Mouse (Mus musculus) heart, embryonic 12.5 days (tissue): ENCODE data around the gene P2ry10. TPM values are rescaled to one million over a fixed set of nuclear protein-coding genes. Genes with fewer than 3 reads are reported as not detected.

Experiments used
- ATAC-seq: fragments of 200-750 bp; cut with Nextera tagmentation; 2 replicates; pipeline ENCODE4 v1.8.0; 2017; ENCODE audit warnings: moderate TSS enrichment, moderate library complexity; ENCODE audit not compliant: insufficient number of reproducible peaks, low FRiP score
- H3K27ac ChIP-seq: fragments of 300-500 bp; sonication (generic); 2 replicates; pipeline ENCODE4 v1.5.1; 2016; ENCODE audit warnings: mild to moderate bottlenecking, moderate library complexity; ENCODE audit not compliant: poor library complexity, severe bottlenecking
- H3K27me3 ChIP-seq: fragments of 300-500 bp; sonication (generic); replicated peaks from 2 replicates; pipeline ENCODE4 v1.6.1; 2016; ENCODE audit warnings: mild to moderate bottlenecking, moderate library complexity
- H3K36me3 ChIP-seq: fragments of 300-500 bp; sonication (generic); 2 replicates; pipeline ENCODE4 v1.6.1; 2016; ENCODE audit warnings: mild to moderate bottlenecking, moderate library complexity
- H3K4me1 ChIP-seq: fragments of 300-500 bp; sonication (generic); replicated peaks from 2 replicates; pipeline ENCODE4 v1.6.1; 2016; ENCODE audit warnings: mild to moderate bottlenecking
- H3K4me2 ChIP-seq: fragments of 300-500 bp; sonication (generic); 2 replicates; pipeline ENCODE4 v1.6.1; 2016; ENCODE audit warnings: mild to moderate bottlenecking, moderate library complexity
- H3K4me3 ChIP-seq: fragments of 300-500 bp; sonication (generic); 2 replicates; pipeline ENCODE4 v1.5.1; 2016; ENCODE audit warnings: mild to moderate bottlenecking
- H3K9ac ChIP-seq: fragments of 300-500 bp; sonication (generic); 2 replicates; pipeline ENCODE4 v1.6.1; 2016; ENCODE audit warnings: mild to moderate bottlenecking, moderate library complexity
- H3K9me3 ChIP-seq: fragments of 300-500 bp; sonication (generic); replicated peaks from 2 replicates; pipeline ENCODE4 v1.6.1; 2016; ENCODE audit warnings: mild to moderate bottlenecking, moderate library complexity
- WGBS: fragments of 180-500 bp; shearing (Covaris S2); methylation state at CpG from one replicate; pipeline ENCODE4 v1.1.7; 2016; 5-methylcytosine and 5-hydroxymethylcytosine counted together
- polyA plus RNA-seq: library from polyadenylated mRNA; unstranded; fragments of >200 nt; fragmentation: Nextera tagmentation; extraction: Ambion mirVana; gene quantifications from 2 replicates; pipeline ENCODE4 v1.2.1, GENCODE M21; 2016

Gene P2ry10
- polyA plus RNA-seq, 1 experiment from 2014 or later: not detected

GRCm38 (mm10) chrX:107143930-107144329 is 55.6 kb downstream of the P2ry10 start:
- H3K4me1 ChIP-seq: no peaks in the 10 kb centered on the region
- H3K36me3 ChIP-seq: no peaks in the 10 kb centered on the region
- H3K4me3 ChIP-seq: no peak overlapping the region
- H3K27ac ChIP-seq: no peak overlapping the region
- H3K9me3 ChIP-seq: no peaks in the 10 kb centered on the region
- H3K4me2 ChIP-seq: no peak overlapping the region
- no peak overlapping the region for H3K9ac ChIP-seq
- ATAC-seq: no peak
- whole genome bisulfite sequencing: 69% methylated on average over 2 of the region's 2 CpGs
- no peaks in the 10 kb centered on the region for H3K27me3 ChIP-seq

- H3K27ac ChIP-seq: peak within 1 kb of the TSS; percentile 27; the same call in 1 of the 2 replicates
These were observed 60.4 kb downstream of the P2ry10 start, which contains the start of gene P2ry10b for GRCm38 (mm10) chrX:107148681-107149080. Gene P2ry10b, plus strand, starts transcription at chrX:107148927.

GRCm38 (mm10) chrX:107149391-107149993 is 61.2 kb downstream of the P2ry10 start:
- H3K4me2 ChIP-seq: no peak overlapping the region
- WGBS: 44% methylated on average over 4 of the region's 4 CpGs

More at GRCm38 (mm10) chrX:107148681-107149080, 60.4 kb downstream of the P2ry10 start, which contains the start of gene P2ry10b:
- Histone ChIP-seq H3K4me1 (no peaks in the 10 kb centered on the region), H3K27me3 (no peaks in the 10 kb centered on the region), H3K4me2 (no peak within 1 kb of the TSS), H3K36me3 (no peaks in the 10 kb centered on the region), H3K4me3 (no peak within 1 kb of the TSS), H3K9ac (no peak within 1 kb of the TSS), H3K9me3 (no peaks in the 10 kb centered on the region)
- WGBS: 77% methylated on average over 3 of the region's 3 CpGs
- ATAC-seq: no peak

GRCm38 (mm10) chrX:107150027-107150426 is 61.7 kb downstream of the P2ry10 start:
- Histone ChIP-seq H3K9me3 (no peaks in the 10 kb centered on the region), H3K27me3 (no peaks in the 10 kb centered on the region), H3K4me3 (no peak overlapping the region), H3K36me3 (no peaks in the 10 kb centered on the region), H3K4me2 (no peak overlapping the region), H3K4me1 (no peaks in the 10 kb centered on the region), H3K27ac (no peak overlapping the region), H3K9ac (no peak overlapping the region)
- no peak for ATAC-seq
- 39% methylated on average over 5 of the region's 5 CpGs for WGBS

More at GRCm38 (mm10) chrX:107149391-107149993, 61.2 kb downstream of the P2ry10 start:
- H3K4me3 ChIP-seq: no peak overlapping the region
- no peaks in the 10 kb centered on the region for H3K27me3 ChIP-seq
- H3K9ac ChIP-seq: no peak overlapping the region
- H3K4me1 ChIP-seq: no peaks in the 10 kb centered on the region
- H3K36me3 ChIP-seq: no peaks in the 10 kb centered on the region
- no peak for ATAC-seq
- no peaks in the 10 kb centered on the region for H3K9me3 ChIP-seq
- H3K27ac ChIP-seq: peak overlapping the region; percentile 27; the same call in 1 of the 2 replicates

GRCm38 (mm10) chrX:107150752-107151515 is 62.6 kb downstream of the P2ry10 start:
- peak overlapping the region; percentile 57 for H3K27ac ChIP-seq
- ATAC-seq: 0 out of 2 replicates have a peak, but pooled peaks have one; percentile 45
- no peaks in the 10 kb centered on the region for H3K27me3 ChIP-seq
- H3K4me1 ChIP-seq: no peaks in the 10 kb centered on the region
- H3K4me3 ChIP-seq: no peak overlapping the region
- no peaks in the 10 kb centered on the region for H3K36me3 ChIP-seq
- H3K9ac ChIP-seq: no peak overlapping the region
- WGBS: 56% methylated on average over 4 of the region's 4 CpGs
- peak overlapping the region; percentile 19 for H3K4me2 ChIP-seq
- H3K9me3 ChIP-seq: no peaks in the 10 kb centered on the region

Other genes starting within 250 kb of the P2ry10 start
- 3.8 and 3.9 TPM in 2 replicates for gene Rtl3, start 247.8 kb upstream of the P2ry10 start, polyA plus RNA-seq
- gene Lpar4, start 167.9 kb upstream of the P2ry10 start, polyA plus RNA-seq: 7.1 and 7.5 TPM in 2 replicates
- 0.41 and 1.2 TPM in 2 replicates for gene P2ry10b, start 60.4 kb downstream of the P2ry10 start, polyA plus RNA-seq
- gene Gpr174, start 167.4 kb downstream of the P2ry10 start, polyA plus RNA-seq: 0.04 TPM in 1 of 2 replicates, not detected in the other